Mouse (Mus musculus): ENCODE data around the gene Pip5k1c.

GRCm38 (mm10) chr10:81341333-81341949 is 48.7 kb downstream of the Pip5k1c start:
- no peak for TF ChIP-seq POLR2A (IDR thresholded peaks at IDR 0.05; ENCODE audit: low read depth, low read length)
- peak; percentile 69 for TF ChIP-seq CTCF (conservative IDR thresholded peaks at IDR 0.05; ENCODE audit: insufficient read depth, insufficient read length, low read depth, low read length)
